Mouse (Mus musculus) MEL (cell line): Measurements from ENCODE around the gene Ncam1.

Experiments
- CTCF ChIP-seq, 3 experiments: IDR thresholded peaks in 2 of 3; conservative IDR thresholded peaks in 1 of 3; 2 replicates each; pipeline ENCODE4 v1.5.1; 2011 to 2012; ENCODE audit warnings: low read length in 3 of 3, low read depth in 2 of 3, mild to moderate bottlenecking in 2 of 3, improper control_type of control experiment in 1 of 3, inconsistent platforms in 1 of 3, mixed read lengths in 1 of 3, moderate library complexity in 1 of 3; ENCODE audit not compliant: control insufficient read depth in 1 of 3, insufficient read depth in 1 of 3, poor library complexity in 1 of 3, severe bottlenecking in 1 of 3
- ELF1 ChIP-seq: IDR thresholded peaks from 2 replicates; pipeline ENCODE4 v1.6.1; 2014; ENCODE audit warnings: low read depth, mild to moderate bottlenecking, inconsistent platforms, low read length, improper control_type of control experiment, moderate library complexity
- POLR2AphosphoS5 ChIP-seq: IDR thresholded peaks from 2 replicates; pipeline ENCODE4 v1.6.1; 2012; ENCODE audit warnings: low read depth, borderline replicate concordance, mild to moderate bottlenecking, inconsistent platforms, low read length, moderate library complexity, mixed read lengths

GRCm38 (mm10) chr9:49816115-49816650 lies 17.5 kb upstream of the Ncam1 start:
- TF ChIP-seq CTCF (IDR thresholded peaks at IDR 0.05 in 2 of 3, conservative IDR thresholded peaks at IDR 0.05 in 1 of 3; ENCODE audit: control insufficient read depth in 1 of 3, insufficient read depth in 1 of 3, low read depth in 2 of 3, low read length in 3 of 3, poor library complexity in 1 of 3, severe bottlenecking in 1 of 3), result no peak
- no peak for TF ChIP-seq POLR2AphosphoS5
- no peak for TF ChIP-seq ELF1
